Mouse (Mus musculus) cerebellum, adult 2 months (tissue): Measurements from ENCODE around the gene Otogl. TPM values are rescaled to one million over a fixed set of nuclear protein-coding genes. Genes with fewer than 3 reads are reported as not detected.

ENCODE experiments used
- DNase-seq, 2 experiments: peaks; one replicate each; pipeline ENCODE4 v3.0.0; 2021
- H3K27ac ChIP-seq: fragments of 200-500 bp; 2 replicates; pipeline ENCODE4 v1.5.1; 2012; ENCODE audit warnings: low read length, control low read depth, inconsistent platforms; ENCODE audit not compliant: insufficient read depth
- H3K27me3 ChIP-seq: fragments of 200-500 bp; 2 replicates; pipeline ENCODE4 v1.6.1; 2012; ENCODE audit warnings: inconsistent platforms, mild to moderate bottlenecking, low read length, moderate library complexity; ENCODE audit not compliant: control insufficient read depth, insufficient read depth
- H3K4me1 ChIP-seq: fragments of 200-500 bp; 2 replicates; pipeline ENCODE4 v1.6.1; 2011; ENCODE audit warnings: low read length; ENCODE audit not compliant: control insufficient read depth, insufficient read depth
- H3K4me3 ChIP-seq: fragments of 200-500 bp; replicated peaks from 2 replicates; pipeline ENCODE3; 2011; ENCODE audit warnings: mild to moderate bottlenecking, low read depth, low read length, control low read depth; ENCODE audit not compliant: insufficient read depth
- CTCF ChIP-seq: fragments of 200-500 bp; IDR thresholded peaks from 2 replicates; pipeline ENCODE4 v1.5.1; 2011; ENCODE audit warnings: low read depth, mild to moderate bottlenecking, control low read depth, low read length, moderate library complexity, borderline replicate concordance; ENCODE audit not compliant: insufficient read depth
- POLR2A ChIP-seq: fragments of 200-500 bp; IDR thresholded peaks from 2 replicates; pipeline ENCODE4 v1.6.1; 2011; ENCODE audit warnings: low read length, control low read depth, borderline replicate concordance; ENCODE audit not compliant: insufficient read depth
- WGBS: fragments of 180-500 bp; shearing (Covaris S2); methylation state at CpG from one replicate; pipeline ENCODE4 v1.1.7; 2018; 5-methylcytosine and 5-hydroxymethylcytosine counted together
- polyA plus RNA-seq: library from polyadenylated mRNA; depleted of rRNA; stranded (reverse); fragments of >200 nt; gene quantifications from 2 replicates; pipeline ENCODE4 v1.2.3, GENCODE M21; 2012

Otogl gene
- polyA plus RNA-seq, 1 experiment, result 0.05 TPM

DNA sequence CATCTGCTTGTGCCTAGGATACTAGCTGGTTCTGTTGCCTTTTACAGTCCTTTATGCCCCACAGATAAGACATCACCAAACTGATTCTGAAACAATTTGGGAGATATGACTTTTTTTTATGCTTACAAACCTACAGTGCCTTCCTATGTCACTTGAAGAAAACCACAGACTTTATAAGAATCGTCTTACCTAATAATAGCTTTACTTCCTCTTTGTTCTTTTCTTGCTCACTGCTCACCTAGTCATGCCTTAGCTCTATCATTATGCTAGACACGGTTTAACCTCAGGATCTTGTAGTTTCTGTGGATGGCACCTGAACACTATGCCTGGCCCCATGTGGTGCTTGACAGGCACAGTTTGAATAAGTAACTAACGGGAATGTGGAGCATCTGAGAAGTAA is 119.4 kb downstream of the Otogl start:
- Histone ChIP-seq H3K27ac (no peak overlapping the region), H3K4me1 (no peaks in the 10 kb centered on the region), H3K4me3 (no peak overlapping the region), H3K27me3 (no peaks in the 10 kb centered on the region)
- WGBS, result 89% methylated on average over 3 of the region's 3 CpGs
- no peak for DNase-seq
- TF ChIP-seq CTCF, result no peak
- TF ChIP-seq POLR2A, result no peak

DNA sequence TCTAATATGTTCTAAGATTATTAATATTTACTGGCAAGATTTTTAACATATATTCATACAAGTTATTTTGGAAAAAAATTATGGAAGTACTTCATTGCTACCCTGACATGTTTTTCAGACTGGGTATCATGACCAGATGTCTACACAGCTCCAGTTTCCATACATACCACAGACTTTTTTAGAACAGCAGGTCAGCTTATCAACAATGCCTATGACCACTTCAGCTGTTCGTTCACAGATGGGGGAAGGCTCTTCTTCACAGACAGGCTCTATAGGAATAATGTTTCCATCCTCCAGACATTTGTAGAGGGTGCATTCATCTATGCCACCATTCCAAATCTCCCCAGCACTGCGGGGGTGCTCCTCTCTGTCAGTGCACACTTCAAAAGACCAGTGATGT is 132.4 kb downstream of the Otogl start:
- TF ChIP-seq POLR2A (no peak), CTCF (no peak)
- Histone ChIP-seq H3K4me1 (no peaks in the 10 kb centered on the region), H3K27ac (no peak overlapping the region), H3K4me3 (no peak overlapping the region), H3K27me3 (no peaks in the 10 kb centered on the region)
- no peak for DNase-seq
- 64% methylated on average over 2 of the region's 2 CpGs for WGBS

- no peaks in the 10 kb centered on the region for H3K4me1 ChIP-seq
- 14% methylated on average over 1 of the region's 1 CpGs for WGBS
- no peak for TF ChIP-seq CTCF
- TF ChIP-seq POLR2A, result no peak
- no peaks in the 10 kb centered on the region for H3K27me3 ChIP-seq
- H3K4me3 ChIP-seq, result no peak overlapping the region
- no peak for DNase-seq
- no peak overlapping the region for H3K27ac ChIP-seq
Observed at GRCm38 (mm10) chr10:107759624-107760023, 152.3 kb downstream of the Otogl start.

DNA sequence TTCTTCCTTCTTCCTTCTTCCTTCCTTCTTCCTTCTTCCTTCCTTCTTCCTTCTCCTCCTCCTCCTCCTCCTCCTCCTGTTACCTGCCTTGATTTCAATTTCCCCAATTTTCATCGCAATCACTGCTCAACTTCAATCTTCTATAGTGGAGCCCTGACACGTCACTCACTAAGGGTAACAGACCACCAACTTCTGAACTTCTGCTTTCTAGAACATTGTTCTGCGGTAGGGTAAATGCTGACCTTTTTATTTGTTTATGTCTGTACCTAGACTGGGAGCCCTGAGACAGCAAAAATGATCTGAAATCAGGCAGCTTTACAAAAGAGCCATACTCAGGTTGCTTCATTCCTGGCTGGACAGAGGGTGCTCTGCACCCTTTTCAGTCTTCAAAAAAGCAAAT is 158.5 kb downstream of the Otogl start:
- TF ChIP-seq POLR2A (no peak), CTCF (no peak)
- Histone ChIP-seq H3K27ac (no peak overlapping the region), H3K4me1 (no peaks in the 10 kb centered on the region), H3K27me3 (no peaks in the 10 kb centered on the region), H3K4me3 (no peak overlapping the region)
- no peak for DNase-seq
- 95% methylated on average over 3 of the region's 3 CpGs for WGBS

- whole genome bisulfite sequencing, result 11% methylated on average over 15 of the region's 15 CpGs
- Histone ChIP-seq H3K27ac (no peak overlapping the region), H3K4me3 (no peak overlapping the region), H3K27me3 (no peaks in the 10 kb centered on the region), H3K4me1 (no peaks in the 10 kb centered on the region)
- DNase-seq, result no peak
- TF ChIP-seq POLR2A (no peak), CTCF (no peak)
Observed at GRCm38 (mm10) chr10:107752351-107753143, 159.4 kb downstream of the Otogl start.

- H3K27me3 ChIP-seq, result no peaks in the 10 kb centered on the region
- 23% methylated on average over 6 of the region's 6 CpGs for WGBS
- TF ChIP-seq CTCF (no peak), POLR2A (no peak)
- H3K27ac ChIP-seq, result no peak overlapping the region
- H3K4me3 ChIP-seq, result no peak overlapping the region
- no peak for DNase-seq
- H3K4me1 ChIP-seq, result no peaks in the 10 kb centered on the region
Observed at GRCm38 (mm10) chr10:107751944-107752343, 160.0 kb downstream of the Otogl start.

GRCm38 (mm10) chr10:107747566-107747965 is 164.4 kb downstream of the Otogl start:
- peak in 1 of 2 experiments; percentile 14 for DNase-seq
- no peaks in the 10 kb centered on the region for H3K27me3 ChIP-seq
- H3K27ac ChIP-seq, result no peak overlapping the region
- 19% methylated on average over 5 of the region's 5 CpGs for WGBS
- no peak overlapping the region for H3K4me3 ChIP-seq
- H3K4me1 ChIP-seq, result no peaks in the 10 kb centered on the region
- TF ChIP-seq CTCF, result no peak
- no peak for TF ChIP-seq POLR2A

DNA sequence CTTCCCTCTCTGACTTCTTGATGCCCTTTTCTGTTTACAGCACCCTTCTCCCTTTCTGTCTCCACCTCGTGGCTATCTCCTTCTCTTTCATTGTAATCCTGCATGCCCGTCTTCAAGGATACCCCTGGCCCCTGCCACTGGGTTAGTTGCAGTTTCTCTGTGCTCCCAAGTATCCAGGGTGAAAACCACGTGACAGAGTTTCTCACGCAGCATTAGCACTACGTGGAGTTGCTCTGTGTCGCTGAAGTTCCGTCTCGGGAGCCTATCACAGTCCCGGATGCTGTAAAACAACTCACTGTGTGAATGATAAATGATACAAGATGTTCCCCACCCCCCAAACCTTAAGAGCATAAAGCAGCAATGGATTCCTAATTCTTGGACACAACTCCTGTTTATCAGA is 165.2 kb downstream of the Otogl start:
- no peak for TF ChIP-seq POLR2A
- TF ChIP-seq CTCF, result no peak
- DNase-seq, result no peak
- H3K4me3 ChIP-seq, result no peak overlapping the region
- no peaks in the 10 kb centered on the region for H3K27me3 ChIP-seq
- H3K4me1 ChIP-seq, result no peaks in the 10 kb centered on the region
- 19% methylated on average over 9 of the region's 9 CpGs for WGBS
- H3K27ac ChIP-seq, result no peak overlapping the region
